Mouse (Mus musculus) heart, adult 11 months (tissue): Measurements from ENCODE around the gene C1qa.

Source experiments
- DNase-seq: peaks from one replicate; pipeline ENCODE4 v3.0.0; 2022

C1qa gene

DNA sequence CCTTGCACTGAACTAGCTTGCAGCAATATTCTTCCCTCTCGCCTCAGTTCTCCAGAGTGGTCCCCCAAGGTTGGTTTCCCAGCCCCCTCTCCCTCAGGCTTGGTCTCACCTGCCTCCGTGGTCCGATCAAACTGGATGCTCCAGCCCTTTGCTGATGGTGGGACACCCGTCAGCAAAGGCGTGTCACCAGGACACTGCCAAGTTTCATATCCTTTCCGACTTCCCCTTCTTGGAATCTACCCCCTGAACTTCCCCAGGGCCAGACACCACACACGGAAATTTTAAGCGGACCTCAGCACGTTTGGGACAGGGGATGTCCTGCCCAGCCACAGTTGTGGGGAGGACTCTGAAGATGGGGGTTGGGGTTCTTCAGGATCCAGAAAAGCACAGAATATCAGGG is at the start of gene C1qa:
TSS of gene C1qa (minus strand) at position 167 of the 400 bp plus-strand sequence.
- peak; percentile 99 for DNase-seq

GRCm38 (mm10) chr4:136945397-136945796 is 46.8 kb upstream of the C1qa start:
- no peak for DNase-seq

GRCm38 (mm10) chr4:136944558-136945350 is 46.2 kb upstream of the C1qa start:
- DNase-seq: no peak

DNA sequence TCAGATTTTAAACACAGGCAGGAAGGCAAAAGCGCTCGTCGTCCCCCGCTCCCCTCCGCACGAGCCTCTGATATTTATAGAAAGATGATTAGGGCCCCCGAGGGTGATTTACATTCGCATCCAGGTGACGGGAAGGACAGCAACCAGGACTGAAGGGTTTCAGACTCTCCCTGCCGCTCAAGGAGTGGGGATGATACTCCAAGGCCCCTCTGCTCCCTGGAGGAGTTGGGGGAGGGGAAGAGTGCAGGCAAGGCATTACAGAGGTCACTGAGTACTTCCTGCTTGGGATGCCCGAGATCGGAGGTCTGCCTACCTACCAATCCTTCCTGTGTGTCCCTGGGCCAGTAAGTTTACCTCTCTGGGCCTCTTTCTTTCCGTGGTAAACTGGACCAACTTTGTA is 44.6 kb upstream of the C1qa start:
- DNase-seq: no peak

DNA sequence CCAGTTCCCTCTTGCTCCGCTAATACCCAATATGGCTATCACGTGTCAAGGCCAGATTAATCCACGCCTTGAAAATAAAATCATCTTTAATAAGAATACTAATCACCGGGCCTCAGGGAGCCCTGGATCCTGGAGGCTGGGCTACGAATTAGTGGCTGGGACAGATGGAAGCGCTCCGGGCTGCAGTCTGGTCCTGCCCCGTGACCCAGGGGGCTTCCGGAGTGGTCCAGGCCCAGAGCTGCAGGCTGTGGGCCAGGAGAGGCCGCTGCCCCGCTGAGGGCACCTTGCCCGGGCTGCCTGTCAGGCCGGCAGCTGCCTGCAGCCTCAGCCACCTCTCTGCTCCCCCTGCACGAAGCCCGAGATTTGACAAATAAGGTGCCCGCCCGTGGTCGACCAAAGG is 44.2 kb upstream of the C1qa start:
- DNase-seq: peak; percentile 93

- DNase-seq: no peak
Observed at GRCm38 (mm10) chr4:136937935-136938334, 39.3 kb upstream of the C1qa start.

GRCm38 (mm10) chr4:136937344-136937743 is 38.7 kb upstream of the C1qa start:
- no peak for DNase-seq

- no peak for DNase-seq
Observed at GRCm38 (mm10) chr4:136934746-136935613, 36.4 kb upstream of the C1qa start.

DNA sequence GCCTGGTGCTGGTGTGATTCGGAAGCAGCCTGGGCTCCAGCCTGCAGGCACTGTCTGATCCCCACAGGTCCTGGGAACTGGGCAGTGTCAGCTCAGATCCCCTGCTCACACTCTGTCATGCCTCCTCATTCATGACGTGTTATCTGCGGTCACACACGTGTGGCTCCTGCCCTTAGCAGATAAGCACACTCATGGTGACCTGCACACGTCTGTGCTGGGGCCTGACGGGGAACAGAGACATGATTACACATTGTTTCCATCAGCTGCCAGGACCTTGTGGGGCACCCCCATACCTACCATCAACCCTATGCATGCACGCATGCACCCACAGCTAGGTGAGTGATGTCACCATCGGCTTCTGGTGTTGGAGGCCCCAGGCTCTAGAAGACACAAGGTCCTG is 31.9 kb upstream of the C1qa start:
- no peak for DNase-seq

DNA sequence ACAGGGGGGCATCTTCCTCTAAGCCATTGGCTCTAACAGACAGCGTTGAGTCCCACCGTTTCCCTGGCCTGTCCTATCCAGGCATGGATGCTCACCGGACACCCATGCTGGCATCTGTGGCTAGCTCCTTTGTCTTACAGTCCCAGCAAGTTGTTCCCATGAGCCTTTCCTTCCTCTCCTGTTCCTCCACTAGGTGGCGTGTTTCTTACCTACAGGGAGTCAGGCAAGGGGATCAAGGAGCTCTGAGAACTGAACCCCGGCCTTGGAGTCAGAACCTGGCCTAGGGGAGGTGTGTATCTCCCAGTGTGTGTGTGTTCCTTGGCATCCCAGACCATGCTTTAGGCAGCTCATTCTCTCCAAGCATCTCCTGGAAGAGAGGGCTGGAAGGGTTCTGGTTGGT is 30.3 kb upstream of the C1qa start:
- DNase-seq: no peak

DNA sequence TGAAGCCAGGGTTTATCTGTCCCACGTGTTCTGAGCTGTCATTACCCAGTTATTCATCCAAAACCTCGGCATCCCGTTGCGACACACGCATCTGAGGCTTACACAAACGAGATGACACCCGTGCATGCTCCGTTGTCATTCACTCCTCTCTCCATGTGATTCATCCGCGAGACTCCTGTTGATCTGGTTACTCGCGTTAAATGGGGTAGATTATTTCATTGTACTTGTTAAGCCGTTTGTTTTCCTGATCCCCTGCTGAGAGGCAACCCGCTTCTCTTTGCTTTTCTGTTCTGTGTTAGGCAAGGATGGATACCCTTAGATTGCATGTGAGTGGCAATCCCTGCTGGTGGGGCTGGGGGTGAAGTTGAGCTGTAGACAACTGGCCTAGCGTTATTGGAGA is 27.2 kb upstream of the C1qa start:
- no peak for DNase-seq

DNA sequence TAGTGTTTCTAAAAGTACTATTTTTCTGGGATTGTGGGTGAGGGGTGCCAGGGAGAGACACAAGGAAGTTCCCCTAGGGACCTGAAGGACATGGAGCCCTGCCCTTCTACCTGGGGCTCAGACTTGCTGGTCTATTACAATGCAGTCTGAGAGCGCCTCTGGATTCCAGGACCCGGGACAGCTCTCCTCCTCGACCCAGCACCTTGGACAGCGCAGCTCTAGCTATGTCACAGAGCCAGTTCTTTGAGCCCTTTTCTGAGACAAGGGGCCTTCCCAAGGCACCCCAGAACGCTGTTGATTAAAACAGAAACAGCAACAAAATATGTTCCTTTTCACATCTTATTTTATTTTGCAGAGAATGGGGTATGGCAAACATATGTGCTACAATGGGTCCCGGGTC is 25.9 kb upstream of the C1qa start:
- no peak for DNase-seq

DNA sequence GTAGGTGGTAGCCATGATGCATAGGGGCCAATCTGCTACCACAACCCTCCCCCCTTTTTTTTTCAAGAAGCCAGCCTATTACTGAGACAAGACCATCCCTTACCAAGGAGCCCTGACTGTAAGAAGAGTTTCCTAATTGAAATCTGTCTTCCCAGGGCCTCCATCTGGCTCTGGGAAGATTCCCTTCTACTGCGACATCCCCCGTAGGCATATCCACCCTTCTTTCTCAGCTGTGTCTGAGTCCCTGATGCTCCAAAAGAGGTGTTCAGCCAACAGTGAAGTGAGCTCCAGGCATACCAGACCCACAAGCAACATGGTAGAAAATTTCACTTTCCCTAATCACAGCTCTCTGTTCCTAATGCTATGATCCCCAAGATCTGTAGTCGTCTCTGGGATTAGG is 20.9 kb upstream of the C1qa start:
- DNase-seq: no peak

DNA sequence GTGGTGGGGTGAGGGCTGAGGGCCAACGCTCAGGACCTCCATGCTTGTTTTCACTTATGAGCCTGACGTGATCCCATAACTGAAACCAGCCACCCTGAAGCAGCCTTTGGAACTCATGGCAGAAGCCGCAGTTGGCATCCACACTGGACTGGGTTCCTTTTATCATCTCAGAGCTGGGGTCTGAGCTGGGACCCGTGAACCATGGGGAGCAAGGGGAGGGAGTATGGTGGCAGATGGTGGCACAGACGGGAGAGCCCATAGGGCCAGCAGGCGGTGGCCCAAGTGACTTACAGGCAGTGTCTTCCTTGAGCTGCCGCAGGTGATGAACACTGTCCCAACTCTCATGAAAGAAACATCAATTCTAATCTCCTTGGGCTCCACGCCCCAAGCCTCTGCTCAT is 20.2 kb upstream of the C1qa start:
- DNase-seq: no peak

DNA sequence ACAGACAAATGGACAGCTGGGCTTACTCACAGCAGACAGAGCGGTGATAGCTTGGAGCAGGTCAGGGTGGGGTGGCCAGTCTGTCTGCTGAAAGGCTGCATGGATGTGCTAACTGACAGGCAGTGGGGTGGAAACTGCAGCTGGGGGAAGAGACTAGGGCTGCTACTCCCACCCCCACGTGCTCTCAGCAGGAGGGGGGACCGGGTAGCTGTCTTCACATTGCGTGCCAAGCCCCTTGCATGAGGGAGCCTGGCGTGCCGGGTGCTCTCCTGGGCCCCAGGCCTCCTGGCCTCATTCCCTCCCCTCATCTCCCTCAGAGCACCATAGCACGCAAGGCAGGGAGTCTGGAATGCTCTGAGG is 18.5 kb upstream of the C1qa start:
- no peak for DNase-seq

GRCm38 (mm10) chr4:136916359-136917164 is 18.0 kb upstream of the C1qa start:
- DNase-seq: no peak

DNA sequence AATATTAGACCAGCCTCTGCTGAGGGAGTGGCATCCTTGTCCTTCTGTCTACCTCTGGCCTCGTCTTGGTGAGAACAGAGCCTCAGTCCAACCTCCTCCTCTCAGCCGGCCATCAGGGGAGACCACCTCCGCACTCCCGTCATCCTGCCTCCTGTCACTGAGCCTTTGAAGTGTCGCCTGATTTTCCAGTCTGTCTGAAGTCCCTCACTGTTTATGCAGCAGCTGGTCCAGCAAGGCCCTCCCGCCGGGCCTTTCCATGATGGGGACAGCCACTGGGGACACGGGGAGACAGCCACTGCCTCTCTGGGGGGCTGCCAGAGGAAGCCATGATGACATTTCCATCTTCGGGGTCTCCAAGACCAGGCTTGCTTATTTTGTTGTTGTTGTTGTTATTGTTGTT is 14.2 kb upstream of the C1qa start:
- no peak for DNase-seq

- no peak for DNase-seq
Observed at GRCm38 (mm10) chr4:136911804-136912203, 13.2 kb upstream of the C1qa start.

GRCm38 (mm10) chr4:136911211-136911646 is 12.6 kb upstream of the C1qa start:
- no peak for DNase-seq

GRCm38 (mm10) chr4:136907809-136908208 is 9.2 kb upstream of the C1qa start:
- DNase-seq: no peak

DNA sequence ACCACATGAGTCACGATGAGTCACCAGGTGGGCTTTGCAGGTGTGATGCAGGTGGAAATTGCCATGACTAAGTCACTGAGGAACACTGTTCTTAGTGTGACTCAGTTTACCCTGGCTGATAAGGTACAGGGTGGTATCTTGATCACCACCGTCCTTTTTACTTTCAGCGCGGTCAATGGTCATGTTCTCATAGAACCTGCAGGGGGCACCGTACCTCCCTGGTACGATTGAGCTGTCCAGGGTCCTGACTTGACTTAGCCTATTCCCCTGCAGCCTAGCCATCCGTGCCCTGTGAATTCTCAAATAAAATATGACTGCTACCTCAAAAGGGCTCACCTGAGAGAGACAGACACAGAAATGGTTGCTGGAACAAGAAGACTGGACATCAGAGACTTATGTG is 8.4 kb upstream of the C1qa start:
- no peak for DNase-seq

GRCm38 (mm10) chr4:136904767-136905539 is 6.3 kb upstream of the C1qa start:
- DNase-seq: no peak

- DNase-seq: no peak
Observed at GRCm38 (mm10) chr4:136899154-136899553, 551 bp upstream of the C1qa start.
